Mouse (Mus musculus): ENCODE measurements around the gene Nckap5l.

GRCm38 (mm10) chr15:99375036-99375435 lies 82.5 kb downstream of the Nckap5l start:
- TF ChIP-seq CTCF (IDR thresholded peaks at IDR 0.05; ENCODE audit: low read depth) (no peak), EP300 (IDR thresholded peaks at IDR 0.05; ENCODE audit: low read depth) (no peak)
